Mouse (Mus musculus) spleen, adult 2 months (tissue): Measurements from ENCODE around the gene Arhgef12. TPM values are rescaled to one million over a fixed set of nuclear protein-coding genes. Genes with fewer than 3 reads are reported as not detected.
"Not testable (repeated sequence)": the region's sequence is repeated elsewhere in the genome, so short reads cannot be mapped to it uniquely, and the experiment has no call there.

Experiments
- DNase-seq, 2 experiments: peaks; one replicate each; pipeline versions ENCODE4 v3.0.0 to v3.0.0-alpha.2; 2012 to 2021; ENCODE audit warnings: low spot score in 2 of 2, low read depth in 1 of 2
- H3K27ac ChIP-seq: fragments of 200-500 bp; 2 replicates; pipeline ENCODE4 v1.5.1; 2012; ENCODE audit warnings: low read length, inconsistent platforms; ENCODE audit not compliant: insufficient read depth
- H3K27me3 ChIP-seq: fragments of 200-500 bp; 2 replicates; pipeline ENCODE4 v1.6.1; 2012; ENCODE audit warnings: mild to moderate bottlenecking, moderate library complexity, low read length, inconsistent platforms; ENCODE audit not compliant: control insufficient read depth, insufficient read depth
- H3K36me3 ChIP-seq: fragments of 200-500 bp; 2 replicates; pipeline ENCODE4 v1.6.1; 2012; ENCODE audit warnings: mild to moderate bottlenecking, low read length, inconsistent platforms; ENCODE audit not compliant: control insufficient read depth, insufficient read depth
- H3K4me1 ChIP-seq: fragments of 200-500 bp; 2 replicates; pipeline ENCODE4 v1.6.1; 2011; ENCODE audit warnings: inconsistent platforms; ENCODE audit not compliant: control insufficient read depth, insufficient read depth, insufficient read length
- H3K4me3 ChIP-seq: fragments of 200-500 bp; 2 replicates; pipeline ENCODE4 v1.5.1; 2011; ENCODE audit warnings: mild to moderate bottlenecking, inconsistent platforms; ENCODE audit not compliant: insufficient read depth, insufficient read length; ENCODE audit errors: extremely low read depth
- CTCF ChIP-seq: fragments of 200-500 bp; IDR thresholded peaks from 2 replicates; pipeline ENCODE4 v1.5.1; 2011; ENCODE audit warnings: mild to moderate bottlenecking, inconsistent platforms; ENCODE audit not compliant: insufficient read depth, insufficient read length, insufficient replicate concordance; ENCODE audit errors: extremely low read depth
- POLR2A ChIP-seq: fragments of 200-500 bp; IDR thresholded peaks from 2 replicates; pipeline ENCODE4 v1.6.1; 2011; ENCODE audit warnings: low read depth, low read length, inconsistent platforms
- WGBS: fragments of 180-500 bp; shearing (Covaris S2); methylation state at CpG from one replicate; pipeline ENCODE4 v1.1.7; 2018; 5-methylcytosine and 5-hydroxymethylcytosine counted together
- polyA plus RNA-seq: library from polyadenylated mRNA; depleted of rRNA; stranded (reverse); fragments of >200 nt; gene quantifications from 2 replicates; pipeline ENCODE4 v1.2.3, GENCODE M21; 2012

Arhgef12 gene
- polyA plus RNA-seq, 1 experiment = 9.0 TPM

- Histone ChIP-seq H3K27ac (no peak overlapping the region), H3K36me3 (no peaks in the 10 kb centered on the region), H3K27me3 (no peaks in the 10 kb centered on the region), H3K4me1 (no peaks in the 10 kb centered on the region), H3K4me3 (no peak overlapping the region)
- DNase-seq = no peak
- TF ChIP-seq POLR2A = no peak
- TF ChIP-seq CTCF = no peak
- 33% methylated on average over 1 of the region's 1 CpGs for WGBS
These were observed 15.3 kb upstream of the Arhgef12 start for GRCm38 (mm10) chr9:43122379-43122778.

- H3K36me3 ChIP-seq, H3K27ac ChIP-seq, H3K27me3 ChIP-seq, H3K4me1 ChIP-seq, H3K4me3 ChIP-seq, DNase-seq: not testable (repeated sequence)
- WGBS = 82% methylated on average over 2 of the region's 2 CpGs
These were observed 14.9 kb upstream of the Arhgef12 start for GRCm38 (mm10) chr9:43121948-43122347.

GRCm38 (mm10) chr9:43116997-43117336 is 9.9 kb upstream of the Arhgef12 start:
- WGBS = 85% methylated on average over 6 of the region's 6 CpGs
- no peaks in the 10 kb centered on the region for H3K36me3 ChIP-seq
- TF ChIP-seq POLR2A (no peak), CTCF (no peak)
- peaks cover 4% of the 10 kb centered on the region; the same call in 1 of the 2 replicates for H3K4me1 ChIP-seq
- DNase-seq = no peak
- no peak overlapping the region for H3K4me3 ChIP-seq
- H3K27ac ChIP-seq = no peak overlapping the region
- peaks cover 7% of the 10 kb centered on the region; the same call in 1 of the 2 replicates for H3K27me3 ChIP-seq

GRCm38 (mm10) chr9:43116134-43116996 is 9.3 kb upstream of the Arhgef12 start, which contains the start of gene Tmem136:
Gene Tmem136 (minus strand): TSS chr9:43116570.
- Histone ChIP-seq H3K4me1 (peaks cover 4% of the 10 kb centered on the region; the same call in 1 of the 2 replicates), H3K4me3 (peak within 1 kb of the TSS; percentile 24; the same call in 1 of the 2 replicates), H3K27ac (peak within 1 kb of the TSS; percentile 43; the same call in 1 of the 2 replicates), H3K36me3 (no peaks in the 10 kb centered on the region), H3K27me3 (peaks cover 7% of the 10 kb centered on the region; the same call in 1 of the 2 replicates)
- DNase-seq = no peak
- 8% methylated on average over 55 of the region's 55 CpGs for WGBS
- TF ChIP-seq CTCF = no peak
- no peak for TF ChIP-seq POLR2A

- H3K4me1 ChIP-seq = peaks cover 4% of the 10 kb centered on the region; the same call in 1 of the 2 replicates
- WGBS = 50% methylated on average over 12 of the region's 12 CpGs
- TF ChIP-seq POLR2A (no peak), CTCF (no peak)
These were observed 8.5 kb upstream of the Arhgef12 start for GRCm38 (mm10) chr9:43115431-43116133.

GRCm38 (mm10) chr9:43114833-43115232 is 7.8 kb upstream of the Arhgef12 start:
- no peak for TF ChIP-seq CTCF
- no peak for TF ChIP-seq POLR2A
- H3K27me3 ChIP-seq = peaks cover 7% of the 10 kb centered on the region; the same call in 1 of the 2 replicates
- H3K4me3 ChIP-seq = no peak overlapping the region
- H3K36me3 ChIP-seq = no peaks in the 10 kb centered on the region
- no peak for DNase-seq
- H3K4me1 ChIP-seq = peaks cover 4% of the 10 kb centered on the region; the same call in 1 of the 2 replicates
- 90% methylated on average over 4 of the region's 4 CpGs for WGBS
- no peak overlapping the region for H3K27ac ChIP-seq

More at GRCm38 (mm10) chr9:43115431-43116133, 8.5 kb upstream of the Arhgef12 start:
- Histone ChIP-seq H3K27ac (peak overlapping the region; percentile 43; the same call in 1 of the 2 replicates), H3K4me3 (no peak overlapping the region), H3K36me3 (no peaks in the 10 kb centered on the region), H3K27me3 (peaks cover 7% of the 10 kb centered on the region; the same call in 1 of the 2 replicates)
- no peak for DNase-seq
